Mouse (Mus musculus): Measurements from ENCODE around the gene Gm49337.

Gene Gm49337

DNA sequence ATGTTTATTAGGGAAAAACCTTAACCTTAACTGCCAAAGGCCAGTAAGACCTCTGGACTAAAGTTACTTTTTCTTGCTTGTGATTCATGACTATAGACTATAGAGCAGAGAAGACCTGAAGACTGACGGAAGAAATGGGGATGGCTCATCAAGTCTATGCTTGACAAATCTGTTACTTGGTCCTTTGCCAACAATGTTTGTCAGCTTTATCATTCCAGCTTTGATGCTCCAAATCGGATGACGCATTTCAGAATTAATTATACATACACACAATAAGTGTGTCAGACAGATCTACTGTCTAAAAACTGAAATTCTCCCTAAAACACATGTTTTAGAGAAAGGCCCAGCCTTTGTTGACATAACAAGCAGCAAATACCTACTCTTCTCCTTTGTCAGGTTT, 156.1 kb downstream of the Gm49337 start:
- in situ Hi-C loops (cut with MboI, MseI) = no loop called here

DNA sequence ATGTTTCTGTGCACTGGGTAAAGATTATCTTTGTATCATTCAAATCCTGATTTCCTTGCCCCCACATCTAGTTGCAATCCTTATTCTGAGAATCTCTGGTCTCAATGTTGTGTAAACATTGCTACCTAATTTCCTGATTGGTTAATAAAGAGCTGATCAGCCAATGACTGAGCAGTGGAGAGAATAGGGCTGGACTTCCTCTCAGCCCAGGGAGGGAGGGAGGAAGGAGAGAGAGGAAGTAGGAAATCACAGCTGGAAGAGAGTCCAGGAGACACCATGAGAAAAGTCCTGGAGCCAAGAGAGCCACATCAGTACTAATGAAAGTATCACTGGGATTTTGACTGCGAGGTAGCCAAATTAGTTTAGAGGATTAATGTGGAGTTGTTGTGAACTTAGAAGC, 163.1 kb downstream of the Gm49337 start:
- in situ Hi-C loops (cut with MboI, MseI) = no loop called here

GRCm38 (mm10) chr4:116342119-116342518, 168.9 kb downstream of the Gm49337 start:
- in situ Hi-C loops (cut with MboI, MseI) = no loop called here

All from T-helper 1 cell (primary cell).